Mouse (Mus musculus) neutrophil, adult 5-6 weeks (primary cell): Measurements from ENCODE around the gene Hist1h2ad. TPM values are rescaled to one million over a fixed set of nuclear protein-coding genes. Genes with fewer than 3 reads are reported as not detected.

Experiments
- ATAC-seq: fragments of 151-379, 151-347 bp; 2 replicates; pipeline ENCODE4 v1.8.0; 2017; ENCODE audit warnings: mild to moderate bottlenecking, moderate TSS enrichment; ENCODE audit not compliant: insufficient number of reproducible peaks, poor library complexity, low FRiP score, severe bottlenecking; ENCODE audit errors: extremely low read depth
- total RNA-seq: library from RNA; stranded (forward); fragments of 200-1000 nt; gene quantifications from 2 replicates; pipeline ENCODE4 v1.2.3, GENCODE M21; 2017

Gene Hist1h2ad
- total RNA-seq: 33.4 and 78.8 TPM in 2 replicates

DNA sequence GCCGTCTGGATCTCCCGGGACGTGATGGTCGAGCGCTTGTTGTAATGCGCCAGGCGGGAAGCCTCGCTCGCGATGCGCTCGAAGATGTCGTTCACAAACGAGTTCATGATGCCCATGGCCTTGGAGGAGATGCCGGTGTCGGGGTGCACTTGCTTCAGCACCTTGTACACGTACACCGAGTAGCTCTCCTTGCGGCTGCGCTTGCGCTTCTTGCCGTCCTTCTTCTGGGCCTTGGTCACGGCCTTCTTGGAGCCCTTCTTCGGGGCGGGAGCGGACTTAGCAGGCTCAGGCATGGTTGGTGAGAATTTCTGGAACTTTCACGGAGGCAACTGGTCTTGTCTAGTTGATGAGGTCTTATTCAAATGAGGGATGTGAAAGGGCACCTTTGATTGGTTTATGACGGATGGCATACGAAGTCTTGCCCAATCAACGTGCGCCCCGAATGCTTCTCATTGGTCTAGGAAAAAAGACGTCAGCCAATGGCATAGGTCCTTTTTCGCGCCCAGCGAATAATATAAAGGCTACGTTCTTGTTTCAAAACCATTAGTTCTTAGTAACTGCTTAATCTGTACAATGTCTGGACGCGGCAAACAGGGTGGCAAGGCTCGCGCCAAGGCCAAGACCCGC, at the start of gene Hist1h2ad, which contains the start of gene Hist1h2bf:
TSS of gene Hist1h2ad (plus strand) at position 484 of the 627 bp plus-strand sequence.
TSS of gene Hist1h2bf (minus strand) at position 299 of the 627 bp plus-strand sequence.
- ATAC-seq: peak; percentile 91

DNA sequence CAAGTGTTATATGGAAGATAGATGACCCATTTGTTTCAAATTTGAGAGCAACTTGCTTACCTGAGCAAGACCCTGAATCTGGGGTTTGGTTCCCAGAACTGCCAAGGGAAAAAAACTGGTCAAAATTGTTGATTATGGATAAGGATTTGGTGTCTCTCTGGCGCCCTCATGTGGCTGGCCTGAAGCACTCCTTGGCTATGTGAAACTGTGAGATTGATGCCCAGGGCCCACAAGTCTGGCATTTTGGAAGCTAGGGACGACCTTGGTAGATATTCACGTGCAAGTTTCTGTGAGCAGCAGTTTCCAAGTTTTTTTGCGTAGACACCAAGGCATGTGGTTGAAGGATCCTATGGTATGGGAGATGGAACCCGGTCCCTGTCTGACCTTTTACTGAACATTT, 49.5 kb upstream of the Hist1h2ad start:
- peak; percentile 66; the same call in 1 of the 2 replicates for ATAC-seq

DNA sequence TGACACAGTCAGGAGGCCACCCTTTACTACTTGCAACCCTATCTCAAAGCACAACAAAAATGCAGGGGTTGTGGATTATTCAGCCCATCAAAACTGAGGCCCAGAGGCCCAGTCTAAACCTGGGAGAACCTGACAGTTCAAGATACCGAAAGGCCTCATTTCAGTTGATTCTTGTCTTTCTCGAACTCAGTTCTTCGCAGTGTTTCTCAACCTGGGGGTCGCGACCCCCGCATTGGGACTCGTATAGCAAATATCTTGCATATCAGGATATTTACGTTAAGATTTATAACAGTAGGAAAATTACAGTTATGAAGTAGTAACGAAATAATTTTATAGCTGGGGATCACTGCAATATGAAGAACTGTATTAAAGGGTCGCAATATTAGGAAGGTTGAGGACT, 48.3 kb upstream of the Hist1h2ad start:
- ATAC-seq: no peak

DNA sequence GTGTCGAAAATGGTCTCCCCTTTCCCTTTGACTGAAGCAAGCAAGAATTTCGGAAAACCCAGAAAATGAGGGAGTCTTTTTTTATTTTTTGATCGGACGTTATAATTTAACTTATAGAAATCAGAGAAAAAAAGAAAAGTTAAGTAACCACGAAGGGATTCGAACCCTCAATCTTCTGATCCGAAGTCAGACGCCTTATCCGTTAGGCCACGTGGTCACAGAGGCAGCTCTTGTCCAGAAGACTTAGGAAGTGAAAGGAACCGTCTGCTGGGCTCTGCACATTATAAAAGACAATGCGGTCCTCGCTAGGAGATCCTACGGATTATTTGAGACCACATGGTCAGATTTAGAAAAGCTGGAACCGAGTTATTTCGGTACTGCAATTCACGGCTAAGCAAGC, 47.9 kb upstream of the Hist1h2ad start:
- ATAC-seq: peak; percentile 34

DNA sequence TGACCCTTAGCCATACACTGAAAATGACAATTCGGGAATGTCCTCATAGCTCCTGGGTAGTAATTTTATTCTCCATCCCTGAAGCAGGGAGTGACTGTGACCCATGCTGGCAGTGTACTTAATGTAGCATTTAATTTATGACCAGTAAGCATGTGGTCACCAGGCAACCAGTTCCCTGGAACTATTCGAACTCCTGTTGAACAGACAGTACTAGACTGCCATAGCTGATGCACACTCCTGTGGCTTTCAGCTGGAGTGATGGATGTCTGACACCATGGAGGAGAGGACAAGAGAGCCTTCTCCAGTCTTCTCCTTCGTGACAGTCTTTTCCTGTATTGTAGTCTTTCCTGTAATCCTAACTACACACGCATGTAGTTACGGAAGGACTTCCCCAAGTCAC, 45.2 kb upstream of the Hist1h2ad start:
- no peak for ATAC-seq

DNA sequence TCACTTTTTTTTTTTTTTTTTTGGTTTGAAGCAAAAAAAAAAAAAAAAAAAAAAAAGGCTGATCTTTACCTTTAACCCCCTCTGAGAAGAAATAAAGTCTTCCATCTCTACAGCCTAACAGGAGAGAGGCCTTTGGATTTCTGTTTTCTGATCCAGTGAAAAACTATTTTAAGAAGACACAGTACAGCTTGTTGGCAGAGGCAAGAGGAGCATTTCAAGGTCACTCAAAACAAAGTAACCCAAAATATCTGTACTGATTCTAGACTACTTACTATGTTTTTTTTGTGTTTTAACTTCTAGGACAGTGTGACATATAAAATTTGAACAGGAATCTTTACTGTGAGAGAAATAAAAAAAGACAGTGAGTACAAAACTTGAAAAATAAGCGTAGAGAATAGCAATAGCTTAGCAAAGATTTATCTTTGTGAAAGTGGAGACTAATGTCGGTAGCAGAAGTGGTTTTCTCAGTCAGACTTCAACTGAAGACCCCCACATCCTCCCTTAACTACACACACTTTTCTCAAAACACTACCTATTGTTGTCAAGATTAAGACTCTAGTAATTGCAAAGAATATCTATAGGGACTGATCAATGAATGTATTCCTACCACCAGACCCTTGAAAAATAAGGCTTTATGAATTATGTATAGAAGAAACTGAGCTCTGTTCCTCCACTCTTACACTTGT, 44.6 kb upstream of the Hist1h2ad start:
- ATAC-seq: no peak

DNA sequence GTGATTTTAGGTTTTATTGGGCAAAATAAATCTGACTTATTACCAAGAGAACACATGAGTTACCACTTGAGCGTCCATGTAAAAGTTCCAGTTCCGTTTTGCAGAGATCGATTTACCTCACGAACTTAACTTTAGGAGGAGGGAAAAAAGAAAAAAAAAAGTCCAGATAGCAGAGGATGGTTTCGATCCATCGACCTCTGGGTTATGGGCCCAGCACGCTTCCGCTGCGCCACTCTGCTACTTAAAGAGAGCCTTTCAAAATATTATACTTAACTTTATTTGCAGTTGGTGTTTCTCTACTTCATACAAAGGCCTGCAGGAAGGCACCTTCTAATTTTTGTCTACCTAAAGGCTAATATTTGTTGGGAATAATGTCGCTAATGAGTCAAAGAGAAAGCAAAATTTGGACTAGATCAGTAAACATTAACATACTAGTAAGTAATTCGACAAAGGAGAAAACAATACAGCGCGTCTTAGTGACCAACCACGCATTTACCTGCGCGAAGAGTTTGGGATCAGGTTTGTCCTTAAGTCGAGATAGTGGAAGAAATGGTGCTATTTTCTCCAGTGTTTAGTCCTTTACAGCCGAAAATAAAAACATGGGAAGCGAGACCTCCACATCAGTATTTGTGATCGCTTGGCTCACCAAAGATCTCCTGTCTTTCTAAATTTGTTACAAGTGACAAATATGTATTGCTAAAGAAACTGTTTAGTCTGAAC, 43.8 kb upstream of the Hist1h2ad start:
- ATAC-seq: no peak

GRCm38 (mm10) chr13:23530901-23531875, 43.0 kb upstream of the Hist1h2ad start, which contains the start of gene Hist1h4h:
Gene Hist1h4h (plus strand): TSS chr13:23531050.
- ATAC-seq: peak; percentile 77

- ATAC-seq: no peak
These were observed 41.7 kb upstream of the Hist1h2ad start for GRCm38 (mm10) chr13:23532262-23533075.

DNA sequence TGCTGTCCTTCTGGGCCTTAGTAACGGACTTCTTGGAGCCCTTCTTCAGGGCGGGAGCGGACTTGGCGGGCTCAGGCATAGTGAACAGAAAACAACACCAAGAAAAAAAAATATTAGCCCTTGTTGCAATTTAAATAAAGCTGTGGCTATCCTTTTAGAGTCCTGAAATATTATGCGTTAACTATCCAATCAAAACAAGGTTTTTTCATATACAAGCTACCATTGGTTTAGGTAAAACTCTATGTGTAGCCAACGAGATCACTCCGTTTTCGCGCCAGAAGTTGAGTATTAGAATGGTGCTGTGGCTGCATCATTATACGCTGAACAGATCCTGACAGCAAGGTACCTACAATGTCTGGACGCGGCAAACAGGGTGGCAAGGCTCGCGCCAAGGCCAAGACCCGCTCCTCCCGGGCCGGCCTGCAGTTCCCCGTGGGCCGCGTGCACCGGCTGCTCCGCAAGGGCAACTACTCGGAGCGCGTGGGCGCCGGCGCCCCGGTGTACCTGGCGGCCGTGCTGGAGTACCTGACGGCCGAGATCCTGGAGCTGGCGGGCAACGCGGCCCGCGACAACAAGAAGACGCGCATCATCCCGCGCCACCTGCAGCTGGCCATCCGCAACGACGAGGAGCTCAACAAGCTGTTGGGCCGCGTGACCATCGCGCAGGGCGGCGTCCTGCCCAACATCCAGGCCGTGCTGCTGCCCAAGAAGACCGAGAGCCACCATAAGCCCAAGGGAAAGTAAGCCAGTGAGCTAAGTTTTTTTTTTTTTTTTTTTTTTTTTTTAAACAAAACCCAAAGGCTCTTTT, 40.4 kb upstream of the Hist1h2ad start, which contains the start of gene Hist1h2af:
TSS of gene Hist1h2af (plus strand) at position 347 of the 808 bp plus-strand sequence.
- ATAC-seq: peak; percentile 41; the same call in 1 of the 2 replicates

- no peak for ATAC-seq
These were observed 39.6 kb upstream of the Hist1h2ad start for GRCm38 (mm10) chr13:23534368-23535131.

DNA sequence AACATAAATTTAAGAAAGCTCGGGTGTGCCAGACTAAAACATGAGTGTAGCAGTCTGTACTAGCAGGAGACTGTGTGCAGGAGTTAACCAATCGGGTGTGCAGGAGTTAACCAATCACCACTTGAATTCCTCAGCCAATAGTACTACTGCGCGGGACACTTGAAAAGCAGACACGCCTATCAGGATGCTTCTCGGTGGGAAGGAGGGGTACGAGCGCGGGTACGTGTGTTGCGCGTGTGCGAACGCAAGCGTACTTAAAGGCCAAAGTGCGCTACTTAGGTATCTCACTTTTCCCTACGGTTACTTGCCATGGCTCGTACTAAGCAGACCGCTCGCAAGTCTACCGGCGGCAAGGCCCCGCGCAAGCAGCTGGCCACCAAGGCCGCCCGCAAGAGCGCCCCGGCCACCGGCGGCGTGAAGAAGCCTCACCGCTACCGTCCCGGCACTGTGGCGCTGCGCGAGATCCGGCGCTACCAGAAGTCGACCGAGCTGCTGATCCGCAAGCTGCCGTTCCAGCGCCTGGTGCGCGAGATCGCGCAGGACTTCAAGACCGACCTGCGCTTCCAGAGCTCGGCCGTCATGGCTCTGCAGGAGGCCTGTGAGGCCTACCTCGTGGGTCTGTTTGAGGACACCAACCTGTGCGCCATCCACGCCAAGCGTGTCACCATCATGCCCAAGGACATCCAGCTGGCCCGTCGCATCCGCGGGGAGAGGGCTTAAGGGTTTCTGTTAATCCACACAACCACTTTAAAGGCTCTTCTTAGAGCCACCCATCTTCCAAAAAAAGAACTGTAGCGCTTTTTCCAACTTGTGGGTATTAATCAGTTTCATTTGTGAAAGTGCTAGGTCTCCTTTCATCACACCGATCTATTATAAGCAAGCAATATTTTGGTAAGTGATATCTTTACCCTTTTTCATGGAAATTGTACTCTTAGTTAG, 38.8 kb upstream of the Hist1h2ad start, which contains the start of gene Hist1h3g:
TSS of gene Hist1h3g (plus strand) at position 286 of the 939 bp plus-strand sequence.
- ATAC-seq: peak; percentile 75

GRCm38 (mm10) chr13:23536076-23536822, 37.9 kb upstream of the Hist1h2ad start:
- ATAC-seq: no peak

- ATAC-seq: no peak
These were observed 37.0 kb upstream of the Hist1h2ad start for GRCm38 (mm10) chr13:23537006-23537710.
